Mouse (Mus musculus) v-Abl transformed pro-B cells (cell line): ENCODE results near the gene Tmc6.

ENCODE experiments used
- in situ Hi-C, 2 experiments: fragments of 400-800 bp; cut with MboI; formaldehyde crosslinking; loops; one replicate each; pipeline ENCODE4 v1.15.1; 2025; ENCODE audit not compliant: unreplicated experiment in 2 of 2

The Tmc6 gene

GRCm38 (mm10) chr11:117814704-117815366, 32.8 kb upstream of the Tmc6 start:
- in situ Hi-C loops = no loop called here

- in situ Hi-C loops = no loop called here
These were observed 31.9 kb upstream of the Tmc6 start for GRCm38 (mm10) chr11:117813867-117814266.

GRCm38 (mm10) chr11:117810401-117811046, 28.5 kb upstream of the Tmc6 start:
- in situ Hi-C loops = no loop called here

- in situ Hi-C loops = no loop called here
These were observed 27.7 kb upstream of the Tmc6 start, which contains the start of the genes Gm20708 and Syngr2 for GRCm38 (mm10) chr11:117809407-117810311. TSS of gene Gm20708 (plus strand) at chr11:117809668. TSS of gene Syngr2 (plus strand) at chr11:117809668.

- in situ Hi-C loops = no loop called here
These were observed 24.8 kb upstream of the Tmc6 start for GRCm38 (mm10) chr11:117806781-117807180.

- in situ Hi-C loops = no loop called here
These were observed 21.2 kb upstream of the Tmc6 start for GRCm38 (mm10) chr11:117803166-117803688.

- in situ Hi-C loops = no loop called here
These were observed 19.7 kb upstream of the Tmc6 start for GRCm38 (mm10) chr11:117801650-117802049.

GRCm38 (mm10) chr11:117800038-117800437, 18.0 kb upstream of the Tmc6 start:
- in situ Hi-C loops = no loop called here

GRCm38 (mm10) chr11:117799174-117799573, 17.2 kb upstream of the Tmc6 start:
- in situ Hi-C loops = no loop called here

GRCm38 (mm10) chr11:117798160-117798541, 16.2 kb upstream of the Tmc6 start:
- in situ Hi-C loops = no loop called here

GRCm38 (mm10) chr11:117797511-117798159, 15.6 kb upstream of the Tmc6 start, which contains the start of gene 6030468B19Rik:
TSS of gene 6030468B19Rik (plus strand) at chr11:117797660.
- in situ Hi-C loops = no loop called here

- in situ Hi-C loops = no loop called here
These were observed 15.0 kb upstream of the Tmc6 start for GRCm38 (mm10) chr11:117796954-117797353.

- in situ Hi-C loops = no loop called here
These were observed 12.1 kb upstream of the Tmc6 start for GRCm38 (mm10) chr11:117794035-117794551.

- in situ Hi-C loops = no loop called here
These were observed 10.4 kb upstream of the Tmc6 start for GRCm38 (mm10) chr11:117792281-117792888.

- in situ Hi-C loops = no loop called here
These were observed 9.4 kb upstream of the Tmc6 start for GRCm38 (mm10) chr11:117791441-117791761.

- in situ Hi-C loops = no loop called here
These were observed 8.9 kb upstream of the Tmc6 start for GRCm38 (mm10) chr11:117790703-117791440.

- in situ Hi-C loops = no loop called here
These were observed 8.3 kb upstream of the Tmc6 start for GRCm38 (mm10) chr11:117790286-117790685.

GRCm38 (mm10) chr11:117788481-117788880, 6.5 kb upstream of the Tmc6 start:
- in situ Hi-C loops = loop anchor here (5.0 kb wide), 3 partner anchors 34 to 81 kb away; no protein-coding TSS in a partner anchor

GRCm38 (mm10) chr11:117786294-117786693, 4.3 kb upstream of the Tmc6 start:
- in situ Hi-C loops = loop anchor here (5.0 kb wide), 3 partner anchors 36 to 79 kb away; no protein-coding TSS in a partner anchor
